Mouse (Mus musculus) CH12.LX (cell line): ENCODE data around the gene Tom1. TPM values are rescaled to one million over a fixed set of nuclear protein-coding genes. Genes with fewer than 3 reads are reported as not detected.

Source experiments
- DNase-seq: peaks from one replicate; pipeline ENCODE4 v3.0.0-alpha.2; 2013; ENCODE audit errors: extremely low read depth
- H3K27ac ChIP-seq: 2 replicates; pipeline ENCODE4 v1.5.1; 2012; ENCODE audit warnings: low read depth, mild to moderate bottlenecking, control low read depth, moderate library complexity; ENCODE audit not compliant: insufficient read depth
- H3K27me3 ChIP-seq: replicated peaks from 2 replicates; pipeline ENCODE3; 2012; ENCODE audit warnings: inconsistent platforms
- H3K36me3 ChIP-seq, 2 experiments: replicated peaks in 1 of 2; 2 replicates each; pipeline versions ENCODE3 to v1.6.1; 2012; ENCODE audit warnings: inconsistent platforms in 1 of 2, low read length in 1 of 2, mild to moderate bottlenecking in 1 of 2, mixed read lengths in 1 of 2, moderate library complexity in 1 of 2; ENCODE audit not compliant: control insufficient read depth in 1 of 2, insufficient read depth in 1 of 2
- H3K4me1 ChIP-seq, 2 experiments: 2 replicates each; pipeline ENCODE4 v1.6.1; 2012; ENCODE audit warnings: inconsistent platforms in 1 of 2, moderate library complexity in 1 of 2; ENCODE audit not compliant: insufficient read depth in 2 of 2, control insufficient read depth in 1 of 2
- H3K4me2 ChIP-seq: 2 replicates; pipeline ENCODE4 v1.6.1; 2012; ENCODE audit warnings: low read depth, mild to moderate bottlenecking, control low read depth; ENCODE audit not compliant: poor library complexity, insufficient read depth, severe bottlenecking
- H3K4me3 ChIP-seq, 3 experiments: fragments of 150-350 bp in 1 of 3; sonication (generic) in 1 of 3; replicated peaks in 1 of 3; 2 replicates each; pipeline versions ENCODE3 to v1.5.1; 2011 to 2012; ENCODE audit warnings: low read depth in 2 of 3, low read length in 2 of 3, mild to moderate bottlenecking in 2 of 3, moderate library complexity in 2 of 3, control low read depth in 1 of 3, improper control_type of control experiment in 1 of 3, inconsistent platforms in 1 of 3, mixed read lengths in 1 of 3; ENCODE audit not compliant: poor library complexity in 1 of 3
- H3K79me2 ChIP-seq: replicated peaks from 2 replicates; pipeline ENCODE4 v1.6.1; 2012; ENCODE audit warnings: mild to moderate bottlenecking, moderate library complexity; ENCODE audit not compliant: control insufficient read depth, poor library complexity, insufficient read depth, severe bottlenecking; ENCODE audit errors: extremely low read depth
- H3K9ac ChIP-seq: 2 replicates; pipeline ENCODE4 v1.6.1; 2012; ENCODE audit warnings: low read depth, mild to moderate bottlenecking, control low read depth, moderate library complexity; ENCODE audit not compliant: insufficient read depth
- H3K9me3 ChIP-seq: replicated peaks from 2 replicates; pipeline ENCODE3; 2012; ENCODE audit warnings: low read length, inconsistent platforms, mixed read lengths
- BHLHE40 ChIP-seq: IDR thresholded peaks from 2 replicates; pipeline ENCODE4 v1.6.1; 2011; ENCODE audit warnings: mild to moderate bottlenecking, low read depth, low read length, improper control_type of control experiment
- CHD1 ChIP-seq: IDR thresholded peaks from 2 replicates; pipeline ENCODE4 v1.6.1; 2012; ENCODE audit warnings: low read depth, low read length, improper control_type of control experiment, inconsistent platforms
- CHD2 ChIP-seq: IDR thresholded peaks from 2 replicates; pipeline ENCODE4 v1.6.1; 2011; ENCODE audit warnings: low read length, improper control_type of control experiment
- CTCF ChIP-seq, 2 experiments: IDR thresholded peaks in 1 of 2; conservative IDR thresholded peaks in 1 of 2; 2 replicates each; pipeline ENCODE4 v1.5.1; 2011 to 2012; ENCODE audit warnings: low read depth in 2 of 2, low read length in 2 of 2, improper control_type of control experiment in 1 of 2, inconsistent platforms in 1 of 2, mild to moderate bottlenecking in 1 of 2, moderate library complexity in 1 of 2
- E2F4 ChIP-seq: IDR thresholded peaks from 2 replicates; pipeline ENCODE4 v1.6.1; 2011; ENCODE audit warnings: low read depth, low read length, improper control_type of control experiment; ENCODE audit not compliant: insufficient replicate concordance
- ELF1 ChIP-seq: IDR thresholded peaks from 2 replicates; pipeline ENCODE4 v1.6.1; 2014; ENCODE audit warnings: low read depth, mild to moderate bottlenecking, inconsistent platforms, low read length, improper control_type of control experiment
- ETS1 ChIP-seq: conservative IDR thresholded peaks from 2 replicates; pipeline ENCODE4 v1.6.1; 2012; ENCODE audit warnings: low read depth, mild to moderate bottlenecking, inconsistent platforms, low read length, improper control_type of control experiment, moderate library complexity
- GABPA ChIP-seq: IDR thresholded peaks from 2 replicates; pipeline ENCODE4 v1.6.1; 2012; ENCODE audit warnings: low read depth, low read length, improper control_type of control experiment, inconsistent platforms; ENCODE audit not compliant: insufficient replicate concordance
- HCFC1 ChIP-seq: IDR thresholded peaks from 2 replicates; pipeline ENCODE4 v1.6.1; 2012; ENCODE audit warnings: low read depth, mild to moderate bottlenecking, inconsistent platforms, low read length, improper control_type of control experiment
- JUN ChIP-seq: IDR thresholded peaks from 2 replicates; pipeline ENCODE4 v1.6.1; 2011; ENCODE audit warnings: low read depth, mild to moderate bottlenecking, low read length, improper control_type of control experiment, moderate library complexity; ENCODE audit not compliant: insufficient read depth
- MAFK ChIP-seq: IDR thresholded peaks from 2 replicates; pipeline ENCODE4 v1.6.1; 2011; ENCODE audit warnings: low read length, improper control_type of control experiment; ENCODE audit not compliant: insufficient replicate concordance
- MAX ChIP-seq: IDR thresholded peaks from 2 replicates; pipeline ENCODE4 v1.6.1; 2011; ENCODE audit warnings: low read length, improper control_type of control experiment
- MAZ ChIP-seq: IDR thresholded peaks from 2 replicates; pipeline ENCODE4 v1.6.1; 2012; ENCODE audit warnings: low read depth, mild to moderate bottlenecking, inconsistent platforms, low read length, improper control_type of control experiment, moderate library complexity
- MEF2A ChIP-seq: IDR thresholded peaks from 2 replicates; pipeline ENCODE4 v1.6.1; 2014; ENCODE audit warnings: low read depth, mild to moderate bottlenecking, inconsistent platforms, low read length, improper control_type of control experiment, borderline replicate concordance
- MXI1 ChIP-seq: IDR thresholded peaks from 2 replicates; pipeline ENCODE4 v1.6.1; 2011; ENCODE audit warnings: mild to moderate bottlenecking, low read depth, low read length, improper control_type of control experiment
- MYC ChIP-seq: IDR thresholded peaks from 2 replicates; pipeline ENCODE4 v1.6.1; 2011; ENCODE audit warnings: low read depth, mild to moderate bottlenecking, improper control_type of control experiment, low read length
- NELFE ChIP-seq: IDR thresholded peaks from 2 replicates; pipeline ENCODE4 v1.6.1; 2011; ENCODE audit warnings: low read depth, low read length, improper control_type of control experiment
- NRF1 ChIP-seq: IDR thresholded peaks from 2 replicates; pipeline ENCODE4 v1.6.1; 2014; ENCODE audit warnings: low read depth, mild to moderate bottlenecking, inconsistent platforms, low read length, improper control_type of control experiment, moderate library complexity
- PAX5 ChIP-seq: IDR thresholded peaks from 2 replicates; pipeline ENCODE4 v1.6.1; 2012; ENCODE audit warnings: low read length, inconsistent platforms, mixed read lengths
- POLR2A ChIP-seq: IDR thresholded peaks from 2 replicates; pipeline ENCODE4 v1.6.1; 2011; ENCODE audit warnings: low read depth, mild to moderate bottlenecking, improper control_type of control experiment, low read length
- POLR2AphosphoS2 ChIP-seq: IDR thresholded peaks from 2 replicates; pipeline ENCODE4 v1.6.1; 2011; ENCODE audit warnings: low read depth, low read length, improper control_type of control experiment
- RCOR1 ChIP-seq: conservative IDR thresholded peaks from 2 replicates; pipeline ENCODE4 v1.6.1; 2012; ENCODE audit warnings: low read depth, mild to moderate bottlenecking, inconsistent platforms, low read length, improper control_type of control experiment
- SIN3A ChIP-seq: IDR thresholded peaks from 2 replicates; pipeline ENCODE4 v1.6.1; 2012; ENCODE audit warnings: low read length, improper control_type of control experiment, inconsistent platforms
- TBP ChIP-seq: conservative IDR thresholded peaks from 2 replicates; pipeline ENCODE4 v1.6.1; 2011; ENCODE audit warnings: low read depth, low read length, improper control_type of control experiment
- TCF12 ChIP-seq: IDR thresholded peaks from 2 replicates; pipeline ENCODE4 v1.6.1; 2014; ENCODE audit warnings: low read depth, mild to moderate bottlenecking, inconsistent platforms, low read length, improper control_type of control experiment
- UBTF ChIP-seq: IDR thresholded peaks from 2 replicates; pipeline ENCODE4 v1.6.1; 2012; ENCODE audit warnings: low read depth, mild to moderate bottlenecking, inconsistent platforms, low read length, improper control_type of control experiment, moderate library complexity
- USF1 ChIP-seq: IDR thresholded peaks from 2 replicates; pipeline ENCODE4 v1.6.1; 2014; ENCODE audit warnings: low read depth, mild to moderate bottlenecking, inconsistent platforms, low read length, improper control_type of control experiment
- ZC3H11A ChIP-seq: IDR thresholded peaks from 2 replicates; pipeline ENCODE4 v1.6.1; 2012; ENCODE audit warnings: low read depth, mild to moderate bottlenecking, inconsistent platforms, low read length, improper control_type of control experiment
- ZKSCAN1 ChIP-seq: IDR thresholded peaks from 2 replicates; pipeline ENCODE4 v1.6.1; 2012; ENCODE audit warnings: low read depth, inconsistent platforms, low read length, improper control_type of control experiment, borderline replicate concordance
- ZMIZ1 ChIP-seq: IDR thresholded peaks from 2 replicates; pipeline ENCODE4 v1.6.1; 2012; ENCODE audit warnings: low read depth, mild to moderate bottlenecking, inconsistent platforms, low read length, improper control_type of control experiment
- ZNF384 ChIP-seq: IDR thresholded peaks from 2 replicates; pipeline ENCODE4 v1.6.1; 2012; ENCODE audit warnings: low read depth, low read length, improper control_type of control experiment, inconsistent platforms
- dilution Hi-C: fragments of 300-500 bp; cut with MboI; formaldehyde crosslinking; loops from 2 replicates; pipeline ENCODE4 v1.14.3; 2020; ENCODE audit warnings: low sequenced_read_pairs; ENCODE audit not compliant: extremely low pct_unique_long_range_greater_than_20kb, extremely low pct_ligation_motif_present
- in situ Hi-C: fragments of 300-500 bp; cut with MboI; formaldehyde crosslinking; loops from 3 replicates; pipeline ENCODE4 v1.14.3; 2019; ENCODE audit warnings: low sequenced_read_pairs, low pct_ligation_motif_present, low pct_unique_long_range_greater_than_20kb, mixed read lengths
- polyA plus RNA-seq: library from polyadenylated mRNA; unstranded; fragments of >175 nt; gene quantifications from 2 replicates; pipeline ENCODE4 v1.2.1, GENCODE M21; 2012; ENCODE audit warnings: low read depth; ENCODE audit not compliant: insufficient read length
- total RNA-seq, 2 experiments: library from RNA; depleted of rRNA; stranded (reverse); fragments of 300-350 nt in 1 of 2; fragments of >200 nt in 1 of 2; gene quantifications; 2 replicates each; pipeline ENCODE4 v1.2.3; 2012 to 2014

The Tom1 gene
- total and polyA plus RNA-seq, 3 experiments: 13.4 to 25.3 (median 18.4) TPM

DNA sequence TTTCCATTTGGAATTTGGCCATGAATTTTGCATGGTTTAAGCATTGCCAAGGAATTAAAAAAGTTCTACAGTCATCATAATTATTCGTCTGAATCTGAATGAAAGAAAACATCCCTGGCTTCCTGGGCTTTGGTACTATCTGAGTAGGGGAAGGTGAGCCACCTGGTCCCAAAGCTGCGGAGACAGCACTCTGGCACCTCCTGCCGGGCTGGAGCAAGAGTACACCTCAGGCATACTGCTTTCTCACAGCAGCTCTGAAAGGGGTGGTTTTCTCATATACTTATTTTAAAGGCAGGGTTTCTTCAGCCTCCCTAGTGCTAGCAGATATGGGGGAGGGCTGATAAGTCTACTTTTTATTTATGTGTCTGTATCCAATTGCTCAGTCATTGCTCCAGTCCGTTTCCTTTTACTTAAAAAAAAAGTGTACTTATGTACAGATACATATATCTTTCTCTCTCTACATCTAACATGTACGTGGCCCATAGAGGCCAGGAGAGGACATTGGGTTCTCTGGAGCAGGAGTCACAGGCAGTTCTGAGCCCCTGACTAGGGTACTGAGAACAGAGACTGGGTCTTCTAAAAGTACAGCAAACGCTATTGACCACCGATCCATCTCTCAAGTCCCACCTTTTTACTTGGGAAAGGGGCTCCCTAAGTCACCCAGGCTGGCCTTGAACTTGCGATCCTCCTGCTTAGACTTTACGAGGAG, 75.2 kb downstream of the Tom1 start (continued):
- TF ChIP-seq MAFK: peak; percentile 61; the same call in 1 of the 2 replicates
- TF ChIP-seq UBTF: no peak
- peak; percentile 55; the same call in 1 of the 2 replicates for TF ChIP-seq ELF1
- peak; percentile 60 for TF ChIP-seq BHLHE40
- TF ChIP-seq ZNF384: 0 out of 2 replicates have a peak, but pooled peaks have one; percentile 11
- peak; percentile 45; the same call in 1 of the 2 replicates for TF ChIP-seq HCFC1
- TF ChIP-seq POLR2AphosphoS2: no peak
- peak; percentile 35; the same call in 1 of the 2 replicates for TF ChIP-seq MEF2A
- TF ChIP-seq JUN: no peak
- 0 out of 2 replicates have a peak, but pooled peaks have one; percentile 68 for TF ChIP-seq RCOR1
- TF ChIP-seq, all 38 proteins: peak for 23

- Histone ChIP-seq H3K9ac (peak within 1 kb of the TSS; percentile 97), H3K79me2 (peaks cover 36% of the 10 kb centered on the region), H3K27ac (peak within 1 kb of the TSS; percentile 42; the same call in 1 of the 2 replicates), H3K27me3 (no peaks in the 10 kb centered on the region), H3K36me3 (peaks cover 31 to 57% of the 10 kb centered on the region in 2 experiments), H3K4me3 (peak within 1 kb of the TSS; percentile 64 to 91 (median 84)), H3K4me2 (peak within 1 kb of the TSS; percentile 83), H3K4me1 (peaks cover 11 to 39% of the 10 kb centered on the region in 2 experiments), H3K9me3 (no peaks in the 10 kb centered on the region)
- dilution Hi-C loops (no loop called here), in situ Hi-C loops (loop anchor here (5.0 kb wide), 1 partner anchor 37 kb away; no protein-coding TSS in a partner anchor)
- peak; percentile 99 for DNase-seq
- TF ChIP-seq ELF1 (peak; percentile 78), MAFK (no peak), MAZ (no peak), POLR2A (peak; percentile 80), TBP (peak; percentile 84), MYC (peak; percentile 62; the same call in 1 of the 2 replicates), TCF12 (peak; percentile 82), ETS1 (0 out of 2 replicates have a peak, but pooled peaks have one; percentile 18), ZNF384 (no peak), RCOR1 (peak; percentile 68; the same call in 1 of the 2 replicates), MAX (peak; percentile 79), HCFC1 (peak; percentile 83), GABPA (no peak; the same call in 1 of the 2 replicates), CTCF (conservative IDR thresholded peaks at IDR 0.05 in 1 of 2, IDR thresholded peaks at IDR 0.05 in 1 of 2; ENCODE audit: low read depth in 2 of 2, low read length in 2 of 2) (no peak), CHD1 (0 out of 2 replicates have a peak, but pooled peaks have one; percentile 29), MXI1 (peak; percentile 90; the same call in 1 of the 2 replicates), PAX5 (no peak), POLR2AphosphoS2 (peak; percentile 87), BHLHE40 (no peak), CHD2 (peak; percentile 91), JUN (peak; percentile 40; the same call in 1 of the 2 replicates), SIN3A (peak; percentile 98), USF1 (no peak), ZKSCAN1 (no peak), E2F4 (peak; percentile 100), MEF2A (no peak; the same call in 1 of the 2 replicates), NELFE (peak; percentile 73), NRF1 (peak; percentile 72), ZMIZ1 (peak; percentile 74; the same call in 1 of the 2 replicates), ZC3H11A (peak; percentile 96)
Measured at GRCm38 (mm10) chr8:75109236-75109967, 75.9 kb downstream of the Tom1 start, which contains the start of gene Mcm5. Gene Mcm5 (plus strand): TSS chr8:75109569.
